ENCODE assay signal across 11 mouse cellular contexts in genomic region chr8:120619235-120620180, GRCm38 (mm10). TPM values are rescaled to one million over a fixed set of nuclear protein-coding genes. Genes with fewer than 3 reads are reported as not detected.
DNase-seq lines count a peak whose midpoint lies in the region; ATAC-seq lines count a peak whose summit lies in the region.
"Had no signal": no experiment of that assay in that cellular context is flagged by ENCODE, and none has a peak within 500 bp of the region (broad histone marks: within the 10 kb centered on the region; RNA-seq: fewer than 3 reads in every experiment).

No protein-coding gene starts in this region.

- H3K4me1 ChIP-seq in neural tube, embryonic 13.5 days (replicated peaks) = peaks cover 43% of the 10 kb centered on the region
- peaks cover 29% of the 10 kb centered on the region for H3K4me1 ChIP-seq in neural tube, embryonic 15.5 days

- H3K27ac ChIP-seq in neural tube, embryonic 13.5 days (replicated peaks) = 0 out of 2 replicates have a peak overlapping the region, but pooled peaks have one; percentile 3
- no peak overlapping the region for H3K27ac ChIP-seq in neural tube, embryonic 15.5 days (replicated peaks)
- H3K27ac ChIP-seq: forebrain, embryonic 13.5 days; neural tube, embryonic 12.5 days had no signal

- ATAC-seq in neural tube, embryonic 13.5 days (ENCODE audit: low read depth) = no peak
- no peak for ATAC-seq in neural tube, embryonic 15.5 days (ENCODE audit: low FRiP score)
- ATAC-seq: forebrain, embryonic 13.5 days had no signal

- H3K9ac ChIP-seq in neural tube, embryonic 13.5 days = 0 out of 2 replicates have a peak overlapping the region, but pooled peaks have one; percentile 31
- no peak overlapping the region for H3K9ac ChIP-seq in neural tube, embryonic 15.5 days (replicated peaks)
- H3K9ac ChIP-seq: forebrain, embryonic 13.5 days; neural tube, embryonic 12.5 days had no signal

- DNase-seq in adrenal gland, adult 2 months = peak; percentile 54
- no peak for DNase-seq in adrenal gland, postnatal 25 days
- DNase-seq in left cerebral cortex, adult 8-10 months (ENCODE audit: low spot score in 2 of 2) = peak; percentile 32 to 69
- DNase-seq in right cerebral cortex, postnatal 10 days (ENCODE audit: low spot score in 2 of 2) = peak; percentile 71 to 73
- no peak for DNase-seq in thymus, postnatal 10 days (ENCODE audit: low spot score in 2 of 2)
- no peak for DNase-seq in natural killer cell, adult 2 months (ENCODE audit: low spot score in 2 of 2)

- 81% methylated on average over 11 of the region's 11 CpGs for WGBS in neural tube, embryonic 13.5 days
- WGBS in neural tube, embryonic 15.5 days = 75% methylated on average over 11 of the region's 11 CpGs

- no peaks in the 10 kb centered on the region for H3K27me3 ChIP-seq in neural tube, embryonic 13.5 days
- H3K27me3 ChIP-seq in neural tube, embryonic 15.5 days (replicated peaks) = no peaks in the 10 kb centered on the region
- H3K27me3 ChIP-seq: forebrain, embryonic 13.5 days; neural tube, embryonic 12.5 days had no signal

- no peak overlapping the region for H3K4me2 ChIP-seq in neural tube, embryonic 13.5 days
- no peak overlapping the region for H3K4me2 ChIP-seq in neural tube, embryonic 15.5 days
- H3K4me2 ChIP-seq: forebrain, embryonic 13.5 days; neural tube, embryonic 12.5 days had no signal

- no peak overlapping the region for H3K4me3 ChIP-seq in neural tube, embryonic 13.5 days
- no peak overlapping the region for H3K4me3 ChIP-seq in neural tube, embryonic 15.5 days (replicated peaks)
- H3K4me3 ChIP-seq: forebrain, embryonic 13.5 days; neural tube, embryonic 12.5 days had no signal

- no peaks in the 10 kb centered on the region for H3K9me3 ChIP-seq in neural tube, embryonic 13.5 days
- H3K9me3 ChIP-seq in neural tube, embryonic 15.5 days (replicated peaks) = no peaks in the 10 kb centered on the region
- H3K9me3 ChIP-seq: forebrain, embryonic 13.5 days; neural tube, embryonic 12.5 days had no signal

- no peaks in the 10 kb centered on the region for H3K36me3 ChIP-seq in neural tube, embryonic 13.5 days
- H3K36me3 ChIP-seq in neural tube, embryonic 15.5 days = no peaks in the 10 kb centered on the region
- H3K36me3 ChIP-seq: neural tube, embryonic 12.5 days had no signal

RNA-seq across cellular contexts. Expression of gene 1190005I06Rik, which starts 27.9 kb away (rescaled TPM):
- total RNA-seq in adrenal gland, adult 2 months (2021) = 10 to 100 TPM in 1 of 2 experiments, 1 to 10 TPM in 1; 7.2 to 27.6 TPM
- polyA plus RNA-seq in adrenal gland, adult 2 months (2012; rRNA removed) = 14.9 and 33.6 TPM in 2 replicates
- total RNA-seq in adrenal gland, postnatal 25 days (2021) = 11.3 and 12.3 TPM in 2 replicates
- polyA plus RNA-seq in neural tube, embryonic 13.5 days (2015; fragmentation: Nextera tagmentation; extraction: Ambion mirVana) = 6.9 and 7.8 TPM in 2 replicates
- polyA plus RNA-seq in neural tube, embryonic 15.5 days (2015; fragmentation: Nextera tagmentation; extraction: Ambion mirVana) = 12.8 and 13.5 TPM in 2 replicates
- 10 to 100 TPM; 11.8 to 16.6 (median 14.4) TPM for total RNA-seq in left cerebral cortex, adult 8-10 months (2022)

RNA-seq across cellular contexts. Expression of gene Gins2, which starts 30.4 kb away (rescaled TPM):
- 1 to 10 TPM; 3.8 to 5.7 TPM for total RNA-seq in adrenal gland, adult 2 months (2021)
- 7.8 and 8.7 TPM in 2 replicates for polyA plus RNA-seq in adrenal gland, adult 2 months (2012; rRNA removed)
- 12.2 and 12.4 TPM in 2 replicates for total RNA-seq in adrenal gland, postnatal 25 days (2021)
- 20.1 and 21.5 TPM in 2 replicates for polyA plus RNA-seq in neural tube, embryonic 13.5 days (2015; fragmentation: Nextera tagmentation; extraction: Ambion mirVana)
- polyA plus RNA-seq in neural tube, embryonic 15.5 days (2015; fragmentation: Nextera tagmentation; extraction: Ambion mirVana) = 15.9 and 38.9 TPM in 2 replicates
- 1 to 10 TPM; 1.1 to 3.3 (median 2.5) TPM for total RNA-seq in left cerebral cortex, adult 8-10 months (2022)

RNA-seq across cellular contexts. Expression of gene Gm27021, which starts 48.4 kb away (rescaled TPM):
- total RNA-seq in adrenal gland, adult 2 months (2021) = not detected
- 3.4 and 10.8 TPM in 2 replicates for polyA plus RNA-seq in adrenal gland, adult 2 months (2012; rRNA removed)
- not detected in 2 replicates for total RNA-seq in adrenal gland, postnatal 25 days (2021)
- 5.5 and 7.3 TPM in 2 replicates for polyA plus RNA-seq in neural tube, embryonic 13.5 days (2015; fragmentation: Nextera tagmentation; extraction: Ambion mirVana)
- polyA plus RNA-seq in neural tube, embryonic 15.5 days (2015; fragmentation: Nextera tagmentation; extraction: Ambion mirVana) = 3.3 and 5.2 TPM in 2 replicates
- total RNA-seq in left cerebral cortex, adult 8-10 months (2022) = 1 to 10 TPM in 1 of 4 experiments, under 1 TPM in 1, not detected in 2; 0.62 to 1.2 TPM
- total RNA-seq: layer of hippocampus, postnatal 25 days had no signal

RNA-seq across cellular contexts. Expression of gene Cox4i1, which starts 48.5 kb away (rescaled TPM):
- total RNA-seq in adrenal gland, adult 2 months (2021) = 1,000 to 10,000 TPM; 1,249 to 1,840 TPM
- 508 and 556 TPM in 2 replicates for polyA plus RNA-seq in adrenal gland, adult 2 months (2012; rRNA removed)
- 1,243 and 1,285 TPM in 2 replicates for total RNA-seq in adrenal gland, postnatal 25 days (2021)
- 1,233 and 1,242 TPM in 2 replicates for polyA plus RNA-seq in neural tube, embryonic 13.5 days (2015; fragmentation: Nextera tagmentation; extraction: Ambion mirVana)
- polyA plus RNA-seq in neural tube, embryonic 15.5 days (2015; fragmentation: Nextera tagmentation; extraction: Ambion mirVana) = 1,232 and 1,334 TPM in 2 replicates
- total RNA-seq in left cerebral cortex, adult 8-10 months (2022) = 1,000 to 10,000 TPM; 1,070 to 1,158 (median 1,126) TPM

RNA-seq across cellular contexts. Expression of gene Emc8, which starts 48.9 kb away (rescaled TPM):
- total RNA-seq in adrenal gland, adult 2 months (2021) = 100 to 1,000 TPM in 1 of 2 experiments, 10 to 100 TPM in 1; 73.1 to 136 TPM
- 145 and 176 TPM in 2 replicates for polyA plus RNA-seq in adrenal gland, adult 2 months (2012; rRNA removed)
- total RNA-seq in adrenal gland, postnatal 25 days (2021) = 84.6 and 90.1 TPM in 2 replicates
- polyA plus RNA-seq in neural tube, embryonic 13.5 days (2015; fragmentation: Nextera tagmentation; extraction: Ambion mirVana) = 147 and 149 TPM in 2 replicates
- polyA plus RNA-seq in neural tube, embryonic 15.5 days (2015; fragmentation: Nextera tagmentation; extraction: Ambion mirVana) = 108 and 143 TPM in 2 replicates
- total RNA-seq in left cerebral cortex, adult 8-10 months (2022) = 10 to 100 TPM; 60.5 to 72.0 (median 69.4) TPM

Comparison
In these comparisons a context has a peak if more than half of its experiments do, and no peak if none do; other contexts are left out.
1. DNase-seq: peak in adrenal gland, adult 2 months (single experiment), left cerebral cortex, adult 8-10 months (2 of 2) and right cerebral cortex, postnatal 10 days (2 of 2); none in adrenal gland, postnatal 25 days (single experiment), thymus, postnatal 10 days (0 of 2) and natural killer cell, adult 2 months (0 of 2).